Mouse (Mus musculus) retina, adult 2 months (tissue): Measurements from ENCODE around the gene Nos1ap.

Experiments used
- DNase-seq: peaks from one replicate; pipeline ENCODE4 v3.0.0-alpha.2; 2012; ENCODE audit warnings: low read depth, low spot score

Gene Nos1ap

GRCm38 (mm10) chr1:170459896-170460602, 129.6 kb downstream of the Nos1ap start:
- DNase-seq: no peak

- DNase-seq: no peak
Observed at GRCm38 (mm10) chr1:170457673-170458072, 132.0 kb downstream of the Nos1ap start.

- DNase-seq: no peak
Observed at GRCm38 (mm10) chr1:170455910-170456700, 133.6 kb downstream of the Nos1ap start.

GRCm38 (mm10) chr1:170455387-170455786, 134.3 kb downstream of the Nos1ap start:
- DNase-seq: no peak

GRCm38 (mm10) chr1:170453455-170453854, 136.2 kb downstream of the Nos1ap start:
- no peak for DNase-seq

GRCm38 (mm10) chr1:170448244-170448643, 141.4 kb downstream of the Nos1ap start:
- no peak for DNase-seq

- DNase-seq: no peak
Observed at GRCm38 (mm10) chr1:170445458-170445857, 144.2 kb downstream of the Nos1ap start.

- DNase-seq: no peak
Observed at GRCm38 (mm10) chr1:170440367-170440766, 149.3 kb downstream of the Nos1ap start.

- no peak for DNase-seq
Observed at GRCm38 (mm10) chr1:170438471-170439151, 151.1 kb downstream of the Nos1ap start.

GRCm38 (mm10) chr1:170434146-170434545, 155.5 kb downstream of the Nos1ap start:
- no peak for DNase-seq

- no peak for DNase-seq
Observed at GRCm38 (mm10) chr1:170433661-170434060, 156.0 kb downstream of the Nos1ap start.

- DNase-seq: no peak
Observed at GRCm38 (mm10) chr1:170432288-170432687, 157.4 kb downstream of the Nos1ap start.

- DNase-seq: no peak
Observed at GRCm38 (mm10) chr1:170431312-170431711, 158.3 kb downstream of the Nos1ap start.

GRCm38 (mm10) chr1:170430660-170431059, 159.0 kb downstream of the Nos1ap start:
- DNase-seq: no peak

- no peak for DNase-seq
Observed at GRCm38 (mm10) chr1:170429656-170430055, 160.0 kb downstream of the Nos1ap start.

- DNase-seq: no peak
Observed at GRCm38 (mm10) chr1:170428141-170428540, 161.5 kb downstream of the Nos1ap start.

GRCm38 (mm10) chr1:170424258-170424889, 165.3 kb downstream of the Nos1ap start:
- DNase-seq: no peak

GRCm38 (mm10) chr1:170423048-170423447, 166.6 kb downstream of the Nos1ap start:
- no peak for DNase-seq

- no peak for DNase-seq
Observed at GRCm38 (mm10) chr1:170422188-170422587, 167.5 kb downstream of the Nos1ap start.

GRCm38 (mm10) chr1:170419961-170420360, 169.7 kb downstream of the Nos1ap start:
- no peak for DNase-seq

- no peak for DNase-seq
Observed at GRCm38 (mm10) chr1:170418131-170418530, 171.5 kb downstream of the Nos1ap start.

GRCm38 (mm10) chr1:170416967-170417366, 172.7 kb downstream of the Nos1ap start:
- DNase-seq: no peak
